Mouse (Mus musculus): Measurements from ENCODE around the gene Postn.

The Postn gene

GRCm38 (mm10) chr3:54420189-54420928, 59.5 kb downstream of the Postn start:
- no peak for DNase-seq (ENCODE audit: low spot score)

- DNase-seq (ENCODE audit: low spot score) = no peak
Observed at GRCm38 (mm10) chr3:54420983-54421382, 60.1 kb downstream of the Postn start.

- no peak for DNase-seq (ENCODE audit: low spot score)
Observed at GRCm38 (mm10) chr3:54421666-54422065, 60.8 kb downstream of the Postn start.

GRCm38 (mm10) chr3:54424146-54424545, 63.2 kb downstream of the Postn start:
- no peak for DNase-seq (ENCODE audit: low spot score)

GRCm38 (mm10) chr3:54431663-54432062, 70.8 kb downstream of the Postn start:
- DNase-seq (ENCODE audit: low spot score) = no peak

GRCm38 (mm10) chr3:54432167-54432566, 71.3 kb downstream of the Postn start:
- no peak for DNase-seq (ENCODE audit: low spot score)

- no peak for DNase-seq (ENCODE audit: low spot score)
Observed at GRCm38 (mm10) chr3:54432605-54433004, 71.7 kb downstream of the Postn start.

- no peak for DNase-seq (ENCODE audit: low spot score)
Observed at GRCm38 (mm10) chr3:54434571-54434970, 73.7 kb downstream of the Postn start.

- no peak for DNase-seq (ENCODE audit: low spot score)
Observed at GRCm38 (mm10) chr3:54436373-54436964, 75.6 kb downstream of the Postn start.

Data from ovary, postnatal 36 days (tissue).